Mouse (Mus musculus): ENCODE measurements around the gene Ddb2.

Ddb2 gene

DNA sequence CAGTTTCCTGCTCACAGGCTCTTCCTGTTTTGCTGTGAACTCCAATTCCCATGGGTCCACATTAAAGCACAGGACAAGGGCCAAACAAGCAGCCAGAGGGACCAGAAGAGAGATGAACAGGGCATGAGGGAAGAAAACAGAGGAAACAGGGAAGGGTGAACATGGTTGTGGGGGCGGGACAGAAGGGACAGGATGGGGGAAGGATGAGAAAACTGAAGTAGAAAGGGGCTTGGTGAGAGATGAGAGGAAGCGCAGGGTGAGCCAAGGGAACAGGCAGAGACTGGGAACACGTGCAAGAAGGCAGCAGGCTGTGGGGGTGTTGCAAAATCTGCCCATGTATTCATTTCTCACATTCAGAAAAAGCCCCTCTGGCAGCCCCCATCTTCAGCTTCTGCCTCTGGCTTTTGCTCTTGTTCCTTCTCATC lies 40.2 kb downstream of the Ddb2 start:
- in situ Hi-C loops (cut with MboI; ENCODE audit: unreplicated experiment in 2 of 2), result loop anchor here in 1 of 2 experiments (5.0 to 10.0 kb wide), 2 partner anchors 84 to 332 kb away; no protein-coding TSS in a partner anchor

DNA sequence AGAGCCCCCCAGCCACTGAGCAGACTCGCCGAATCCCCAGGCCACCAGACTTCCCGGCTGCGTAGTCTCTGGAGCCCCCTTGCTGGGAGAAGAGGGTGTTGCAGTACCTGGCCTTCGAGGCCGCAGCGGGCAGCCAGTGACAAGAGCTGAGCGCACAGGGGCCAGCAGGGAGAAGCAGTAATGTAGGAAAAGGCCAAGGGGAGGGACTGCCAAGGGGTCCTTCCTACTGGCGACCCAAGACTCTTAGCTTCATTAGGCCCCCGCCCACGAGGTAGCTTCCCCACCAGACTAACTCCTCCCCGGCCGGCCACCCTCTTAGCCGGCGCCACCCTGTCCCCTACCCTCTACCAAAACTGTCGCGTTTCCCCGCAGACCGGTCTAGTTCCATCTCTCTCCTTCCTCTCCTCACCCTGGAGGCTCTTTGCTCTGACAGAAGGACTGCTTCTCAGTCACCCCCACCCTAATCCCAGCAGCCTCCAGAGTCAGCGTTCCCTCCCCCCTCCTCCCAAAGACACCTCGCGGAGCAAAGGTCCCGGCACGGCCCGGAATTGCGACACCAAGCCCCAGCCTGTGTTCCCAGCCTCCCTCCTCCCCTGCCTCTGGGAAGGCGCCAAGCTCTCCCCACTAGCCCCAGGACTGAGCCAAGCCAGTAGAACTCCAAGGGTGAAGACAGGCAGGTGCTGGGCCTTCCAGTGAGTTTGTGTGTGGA lies 42.0 kb downstream of the Ddb2 start:
- in situ Hi-C loops (cut with MboI; ENCODE audit: unreplicated experiment in 2 of 2), result loop anchor here (5.0 to 10.0 kb wide), 3 partner anchors 82 to 330 kb away; no protein-coding TSS in a partner anchor

DNA sequence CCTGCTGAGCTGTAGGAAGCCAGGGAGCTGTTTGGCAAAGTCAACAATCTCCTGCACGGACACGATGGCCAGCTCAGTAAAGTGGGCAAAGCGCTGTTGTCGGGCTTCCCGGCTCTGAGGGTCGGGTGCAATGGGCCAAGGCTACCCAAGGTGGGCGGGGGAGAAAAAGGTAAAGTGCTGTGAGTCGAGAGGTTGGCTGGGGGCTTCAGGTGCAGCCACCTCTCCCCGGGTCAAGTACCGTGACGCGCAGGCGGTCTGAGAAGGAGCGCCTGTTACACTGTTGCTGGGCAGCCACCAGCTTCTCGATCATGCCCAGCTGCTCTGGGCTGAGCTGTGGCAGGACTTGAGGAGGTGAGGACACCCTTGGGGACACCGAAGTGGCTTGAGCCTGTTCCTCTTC lies 46.3 kb downstream of the Ddb2 start:
- in situ Hi-C loops (cut with MboI; ENCODE audit: unreplicated experiment in 2 of 2), result loop anchor here (5.0 to 10.0 kb wide), 3 partner anchors 78 to 326 kb away; no protein-coding TSS in a partner anchor

DNA sequence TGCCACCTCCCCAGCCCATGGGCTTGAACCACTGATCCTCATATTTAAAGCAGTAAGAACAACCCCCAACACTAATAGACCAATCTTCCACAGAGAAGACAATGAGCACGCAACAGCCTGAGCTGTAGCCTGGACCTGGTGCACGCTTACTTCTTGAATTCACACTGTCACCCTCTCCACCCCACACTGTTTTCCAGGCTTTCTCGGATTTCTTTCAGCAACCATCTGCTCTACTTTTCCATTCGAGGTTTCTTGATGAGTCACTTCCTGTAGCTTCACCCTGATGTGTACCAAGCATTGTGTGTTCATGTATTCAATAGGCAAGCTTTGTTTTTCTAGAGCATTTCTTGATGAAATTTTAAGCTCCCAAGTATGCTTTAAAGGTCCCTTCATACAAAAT lies 49.4 kb downstream of the Ddb2 start:
- in situ Hi-C loops (cut with MboI; ENCODE audit: unreplicated experiment in 2 of 2), result no loop called here

DNA sequence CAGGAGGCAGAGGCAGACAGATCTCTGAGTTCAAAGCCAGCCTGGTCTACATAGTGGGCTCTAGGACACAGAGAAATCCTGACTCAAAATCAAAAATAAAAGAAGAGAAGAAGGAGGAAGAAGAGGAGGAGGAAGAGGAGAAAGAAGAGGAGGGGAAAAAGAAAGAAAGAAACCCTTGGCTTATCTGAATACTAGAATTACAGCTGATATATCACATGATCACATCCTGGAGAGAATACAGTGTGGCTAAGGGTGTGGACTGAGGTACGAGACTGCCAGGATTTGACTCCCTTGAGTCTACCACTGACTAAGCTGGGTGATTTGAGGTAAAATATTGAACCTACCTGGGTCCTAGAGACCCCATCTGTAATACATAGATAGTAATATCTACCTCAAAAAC lies 50.6 kb downstream of the Ddb2 start:
- in situ Hi-C loops (cut with MboI; ENCODE audit: unreplicated experiment in 2 of 2), result no loop called here

DNA sequence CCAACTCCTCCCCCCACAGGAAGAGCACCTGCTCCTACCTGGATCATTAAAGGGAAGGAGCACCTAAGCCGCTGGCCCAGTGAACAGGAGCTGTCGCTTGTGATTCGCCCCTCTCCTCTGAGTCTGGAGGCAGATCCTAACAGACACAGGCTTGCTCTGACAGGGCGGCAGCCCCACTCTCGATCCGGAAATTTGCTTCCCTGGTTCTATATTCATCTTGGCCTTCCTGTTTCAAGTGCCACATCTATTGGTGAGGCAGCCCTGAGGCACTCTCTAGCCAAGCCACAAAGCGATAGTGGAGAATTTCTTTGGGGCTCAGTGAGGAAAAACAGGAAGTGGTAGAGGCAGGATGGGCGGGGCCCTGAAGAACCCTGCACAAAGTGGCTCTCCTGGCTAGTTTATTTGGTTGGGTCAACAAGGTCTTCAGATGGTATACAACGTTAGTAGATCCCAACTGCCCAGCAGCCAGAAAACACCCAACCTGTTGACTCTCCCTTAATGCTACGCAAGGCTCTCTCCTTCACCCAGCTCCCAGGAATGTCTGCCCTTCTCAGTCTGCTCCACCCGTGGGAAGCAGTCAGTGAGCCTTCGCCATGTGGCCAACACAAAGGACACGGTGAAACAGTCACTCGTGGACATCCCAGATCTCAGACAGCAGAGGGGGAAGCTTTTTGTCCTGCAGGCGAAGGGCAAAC lies 52.9 kb downstream of the Ddb2 start, which contains the start of gene Madd:
TSS of gene Madd (minus strand) at position 127 of the 695 bp plus-strand sequence.
- in situ Hi-C loops (cut with MboI; ENCODE audit: unreplicated experiment in 2 of 2), result no loop called here

DNA sequence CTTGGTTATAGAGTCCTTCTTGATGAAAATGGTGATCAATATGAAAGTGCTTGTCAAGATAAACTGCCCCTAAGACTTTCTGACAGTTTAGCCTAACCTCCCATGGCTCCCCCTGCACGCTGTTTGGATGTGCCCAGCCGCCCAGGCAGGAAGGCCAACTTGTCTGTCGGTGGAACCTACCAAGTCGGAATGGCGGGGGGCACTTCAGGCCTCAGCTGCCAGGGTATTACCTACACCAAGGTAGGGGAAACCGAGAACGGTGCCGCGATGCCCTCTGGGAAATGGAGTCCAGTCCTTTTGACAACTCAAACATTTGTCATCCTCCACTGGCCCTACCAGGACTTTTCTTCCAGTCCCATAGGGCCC lies 53.7 kb downstream of the Ddb2 start:
- in situ Hi-C loops (cut with MboI; ENCODE audit: unreplicated experiment in 2 of 2), result no loop called here

DNA sequence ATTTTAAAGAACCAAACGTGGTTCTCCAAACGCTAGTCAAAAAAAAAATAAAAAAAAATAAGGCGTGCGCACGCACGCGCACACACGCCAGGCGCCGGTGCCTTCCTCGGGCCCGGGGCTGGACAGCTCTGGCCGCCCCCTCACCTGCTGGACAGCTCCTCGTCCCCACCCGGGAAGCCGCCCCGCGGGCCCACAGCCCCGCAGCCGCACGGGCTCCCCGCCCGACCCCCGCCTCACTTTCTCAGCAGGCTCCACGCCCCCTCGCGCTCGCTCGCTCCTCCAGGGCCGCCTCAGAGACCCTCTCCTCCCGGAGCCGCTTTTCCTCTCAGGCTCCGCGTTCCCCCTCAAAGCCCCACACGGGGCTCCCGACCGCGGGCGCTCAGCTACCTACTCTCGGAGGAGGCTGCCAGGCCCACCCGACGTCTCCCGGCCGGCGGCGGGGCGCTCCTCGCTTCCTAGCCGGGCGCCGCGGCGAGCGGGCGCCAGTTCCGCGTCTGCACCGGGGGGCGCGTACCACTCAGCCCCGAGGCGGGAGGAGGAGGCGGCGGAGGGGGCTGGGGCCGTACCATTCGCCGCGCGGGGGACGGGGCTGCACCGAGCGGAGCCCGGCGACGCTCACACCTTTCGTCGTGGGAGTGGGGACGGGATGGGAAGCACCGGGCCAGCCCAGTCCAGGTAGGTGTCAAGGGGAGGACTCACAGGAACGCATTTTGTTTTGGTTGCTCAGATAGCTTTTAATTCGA lies 54.2 kb downstream of the Ddb2 start:
- in situ Hi-C loops (cut with MboI; ENCODE audit: unreplicated experiment in 2 of 2), result no loop called here

DNA sequence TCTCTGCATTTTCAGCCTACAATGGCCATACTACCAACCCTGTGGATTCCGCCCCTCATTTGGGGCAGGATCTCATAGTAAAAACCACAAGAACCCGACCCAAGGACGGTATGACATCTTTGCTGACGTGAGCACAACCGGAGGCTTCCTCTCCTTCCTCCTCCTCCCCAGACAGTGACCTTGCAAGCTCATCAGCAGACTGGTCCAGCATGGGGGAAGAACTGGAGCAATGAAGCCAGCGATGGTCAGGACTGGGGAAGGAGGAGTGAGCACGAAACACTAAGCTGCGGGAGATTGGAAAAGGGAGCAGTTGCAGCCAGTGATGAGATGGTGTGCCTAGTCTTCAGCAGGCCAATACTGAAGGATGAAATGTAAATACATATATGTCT lies 54.8 kb downstream of the Ddb2 start:
- in situ Hi-C loops (cut with MboI; ENCODE audit: unreplicated experiment in 2 of 2), result no loop called here

DNA sequence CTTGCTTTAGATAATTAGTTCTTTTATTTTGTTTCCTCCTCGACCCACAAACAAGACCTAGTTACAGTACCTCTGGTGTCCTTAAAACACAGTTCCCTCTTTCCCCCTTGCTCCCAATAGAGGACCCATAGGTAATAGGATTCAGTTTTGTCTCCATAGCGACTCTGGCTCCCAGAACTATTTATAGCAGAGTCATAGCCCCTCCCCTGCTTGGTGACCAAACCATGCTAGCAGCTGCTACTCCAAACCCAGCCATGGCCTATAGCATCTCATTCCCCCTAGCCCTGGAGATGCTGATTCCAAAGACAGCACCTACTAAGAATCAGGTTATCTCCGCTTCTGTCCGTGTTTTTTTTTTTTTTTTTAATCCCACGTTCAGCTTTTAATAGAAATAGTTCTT lies 56.1 kb downstream of the Ddb2 start:
- in situ Hi-C loops (cut with MboI; ENCODE audit: unreplicated experiment in 2 of 2), result no loop called here

DNA sequence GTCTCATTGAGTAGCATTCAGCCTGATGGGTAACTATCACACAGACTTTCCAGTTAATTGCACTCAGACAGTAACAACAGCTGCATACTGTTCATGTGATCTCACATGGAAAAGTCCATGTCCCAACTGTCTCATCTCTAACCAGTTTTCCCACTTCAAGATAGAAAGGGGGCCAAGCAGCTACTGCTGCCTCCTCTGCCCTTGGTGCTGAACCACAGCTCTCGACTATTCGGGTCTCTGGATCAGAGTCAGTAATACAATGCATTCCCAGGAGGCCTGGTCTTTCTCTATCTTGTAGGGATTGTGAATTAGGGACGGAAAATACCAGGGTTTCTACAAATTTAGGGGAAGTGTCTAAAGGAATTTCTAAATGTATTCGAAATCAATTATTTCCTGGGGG lies 57.0 kb downstream of the Ddb2 start:
- in situ Hi-C loops (cut with MboI; ENCODE audit: unreplicated experiment in 2 of 2), result no loop called here

DNA sequence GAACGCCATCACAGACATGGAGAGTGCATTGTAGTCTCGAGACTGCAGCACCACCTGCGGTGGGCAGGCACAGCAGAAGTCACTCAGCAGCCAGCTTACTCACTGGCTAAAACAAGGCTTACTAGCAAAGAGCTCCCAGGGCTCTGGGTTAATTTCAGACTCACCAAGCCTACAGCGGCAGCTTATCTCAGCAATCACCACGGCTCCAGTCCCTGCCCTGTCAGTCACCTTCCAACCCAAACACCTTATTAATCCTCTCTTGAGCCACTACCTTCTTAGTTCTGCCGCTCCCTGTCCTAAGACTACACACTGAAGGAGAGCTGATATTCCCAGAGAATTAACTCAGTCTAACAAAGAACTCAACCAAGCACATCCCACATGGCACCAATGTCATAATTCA lies 60.5 kb downstream of the Ddb2 start:
- in situ Hi-C loops (cut with MboI; ENCODE audit: unreplicated experiment in 2 of 2), result no loop called here

DNA sequence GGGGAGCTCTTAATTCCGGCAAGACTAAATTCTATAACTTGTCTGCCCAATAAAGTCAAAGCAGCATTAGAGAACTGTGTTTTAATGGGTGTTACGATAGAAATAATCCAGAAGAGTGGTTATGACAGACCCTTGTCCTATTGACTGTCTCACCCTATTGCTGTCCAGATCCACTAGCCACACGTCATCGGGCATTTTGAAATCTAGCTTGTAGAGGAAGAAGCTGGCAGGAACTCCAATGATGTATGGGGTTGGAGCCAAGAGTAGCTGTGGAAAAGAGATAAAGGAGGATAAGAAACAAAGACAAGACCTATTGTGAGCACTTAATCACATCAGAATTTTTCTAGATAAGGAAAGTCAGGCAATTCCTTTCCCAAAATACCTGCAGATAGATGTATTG lies 61.3 kb downstream of the Ddb2 start:
- in situ Hi-C loops (cut with MboI; ENCODE audit: unreplicated experiment in 2 of 2), result no loop called here

DNA sequence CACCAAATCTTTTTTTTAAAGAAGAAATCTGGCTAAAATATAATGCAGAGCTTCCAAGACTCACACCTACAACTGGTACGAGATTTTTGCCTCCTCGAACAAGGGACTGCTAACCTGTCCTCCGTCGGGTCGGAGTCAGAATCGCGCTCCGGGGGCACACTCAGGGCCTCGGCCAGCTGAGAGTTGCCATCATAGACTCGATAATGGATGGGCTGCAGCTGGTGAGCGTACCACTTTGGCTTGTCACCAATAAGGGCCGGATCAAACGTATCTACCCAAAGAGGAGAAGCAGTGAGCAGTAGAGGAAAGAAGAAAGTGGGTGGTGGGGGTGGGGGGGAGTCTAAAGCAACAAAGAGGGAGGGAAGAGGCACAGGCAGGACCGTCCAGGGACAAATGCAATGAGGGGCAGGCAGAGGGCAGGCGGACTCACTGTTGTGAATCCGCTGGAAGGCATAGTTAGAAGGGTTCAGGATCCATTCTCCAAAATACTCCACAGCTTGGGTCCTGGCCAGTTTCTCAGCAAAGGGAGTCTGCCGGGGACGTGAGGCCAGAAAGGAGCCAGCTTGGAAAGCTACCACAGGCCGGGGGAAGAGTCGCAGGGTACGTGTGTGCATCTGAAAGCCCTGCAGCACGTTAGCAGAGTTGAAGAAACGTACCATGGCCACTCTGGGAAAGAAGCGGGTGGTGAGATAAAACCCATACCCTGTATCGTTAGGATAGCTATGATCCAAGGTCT lies 67.0 kb downstream of the Ddb2 start:
- in situ Hi-C loops (cut with MboI; ENCODE audit: unreplicated experiment in 2 of 2), result loop anchor here in 1 of 2 experiments (10.0 kb wide), 1 partner anchor 405 kb away; no protein-coding TSS in a partner anchor

DNA sequence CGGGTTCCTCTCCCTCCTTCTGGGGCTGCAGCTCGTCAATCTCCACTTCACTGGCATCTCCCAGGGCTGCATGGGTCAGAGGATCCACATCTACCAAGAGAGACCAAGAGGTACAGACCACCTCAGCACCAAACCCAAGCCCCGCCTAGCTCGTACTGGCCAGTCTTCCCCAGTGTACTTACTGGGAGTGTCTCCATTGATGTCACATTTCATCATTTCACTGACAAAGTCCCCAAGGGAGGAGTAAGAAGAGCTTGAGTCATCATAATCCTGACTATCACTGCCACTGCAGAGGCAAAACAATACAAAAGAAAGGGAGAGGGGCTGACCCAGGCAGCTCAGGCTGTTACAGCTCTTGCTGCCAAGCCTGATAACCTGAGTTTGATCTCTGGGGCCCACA lies 69.2 kb downstream of the Ddb2 start:
- in situ Hi-C loops (cut with MboI; ENCODE audit: unreplicated experiment in 2 of 2), result loop anchor here in 1 of 2 experiments (10.0 kb wide), 1 partner anchor 403 kb away; no protein-coding TSS in a partner anchor

DNA sequence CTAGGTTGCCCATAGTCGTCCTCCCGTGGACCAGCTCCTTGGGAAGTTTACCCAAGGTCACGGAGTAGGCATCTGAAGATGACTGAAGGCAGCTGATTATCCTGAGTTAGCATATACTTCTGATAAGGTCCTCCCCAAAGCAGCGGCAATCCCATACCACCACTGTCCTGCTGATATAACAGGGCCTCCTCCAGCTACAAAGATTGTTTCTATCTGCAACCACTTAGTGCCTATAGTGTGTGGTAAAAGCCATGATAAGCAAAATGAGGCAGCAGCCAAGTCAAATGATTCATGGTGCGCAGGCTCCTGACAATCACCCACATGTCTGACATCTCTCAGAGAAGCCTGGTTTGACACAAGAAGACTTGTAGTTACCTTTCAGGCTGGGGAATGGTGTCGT lies 71.8 kb downstream of the Ddb2 start:
- in situ Hi-C loops (cut with MboI; ENCODE audit: unreplicated experiment in 2 of 2), result loop anchor here in 1 of 2 experiments (10.0 kb wide), 1 partner anchor 400 kb away; no protein-coding TSS in a partner anchor

DNA sequence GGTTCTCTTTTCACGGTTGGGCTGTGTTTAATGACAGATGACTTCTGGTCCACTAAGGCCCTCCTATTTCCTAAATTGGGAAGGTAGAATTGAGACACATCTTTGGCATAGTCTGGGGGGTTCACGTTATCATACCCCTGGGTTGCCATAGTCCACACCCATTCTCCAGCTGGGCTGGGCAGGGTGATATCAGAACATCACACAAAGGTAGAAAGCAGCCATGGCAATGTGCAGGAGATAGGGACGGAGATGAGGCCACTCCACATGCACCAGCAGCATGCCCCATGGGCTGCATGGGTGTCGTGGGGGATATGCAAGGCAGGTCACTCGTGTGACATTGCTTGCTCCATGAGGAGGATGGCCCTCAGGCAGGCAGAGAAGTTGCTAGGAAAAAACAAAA lies 73.2 kb downstream of the Ddb2 start:
- in situ Hi-C loops (cut with MboI; ENCODE audit: unreplicated experiment in 2 of 2), result loop anchor here in 1 of 2 experiments (10.0 kb wide), 1 partner anchor 399 kb away; no protein-coding TSS in a partner anchor

DNA sequence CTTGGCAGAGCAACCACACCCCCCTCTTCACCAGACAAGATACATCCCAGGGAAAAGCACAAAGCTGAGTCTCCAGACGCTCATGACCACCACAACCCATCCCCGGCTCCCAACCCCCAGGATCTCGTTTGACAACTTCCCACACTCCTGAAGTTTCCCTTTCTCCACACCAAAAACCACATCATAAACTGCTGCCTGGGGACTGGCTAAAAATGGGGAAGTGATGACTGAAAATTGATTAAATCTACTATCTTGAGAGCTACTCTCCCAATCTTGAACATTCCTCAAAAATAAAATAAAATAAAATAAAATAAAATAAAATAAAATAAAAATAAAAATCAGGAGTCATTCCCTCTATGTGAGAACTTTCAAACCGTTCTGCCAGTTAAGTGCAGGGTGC lies 73.8 kb downstream of the Ddb2 start:
- in situ Hi-C loops (cut with MboI; ENCODE audit: unreplicated experiment in 2 of 2), result loop anchor here in 1 of 2 experiments (10.0 kb wide), 1 partner anchor 398 kb away; no protein-coding TSS in a partner anchor

Measured in v-Abl transformed pro-B cells (cell line).